Mouse (Mus musculus): ENCODE measurements around the gene Trpm6. TPM values are rescaled to one million over a fixed set of nuclear protein-coding genes. Genes with fewer than 3 reads are reported as not detected.
A peak's percentile ranks its signal among the peaks of the same experiment; 100 is the strongest.

Trpm6 gene
- polyA plus RNA-seq, 1 experiment from 2014 or later: 0.14 TPM

DNA sequence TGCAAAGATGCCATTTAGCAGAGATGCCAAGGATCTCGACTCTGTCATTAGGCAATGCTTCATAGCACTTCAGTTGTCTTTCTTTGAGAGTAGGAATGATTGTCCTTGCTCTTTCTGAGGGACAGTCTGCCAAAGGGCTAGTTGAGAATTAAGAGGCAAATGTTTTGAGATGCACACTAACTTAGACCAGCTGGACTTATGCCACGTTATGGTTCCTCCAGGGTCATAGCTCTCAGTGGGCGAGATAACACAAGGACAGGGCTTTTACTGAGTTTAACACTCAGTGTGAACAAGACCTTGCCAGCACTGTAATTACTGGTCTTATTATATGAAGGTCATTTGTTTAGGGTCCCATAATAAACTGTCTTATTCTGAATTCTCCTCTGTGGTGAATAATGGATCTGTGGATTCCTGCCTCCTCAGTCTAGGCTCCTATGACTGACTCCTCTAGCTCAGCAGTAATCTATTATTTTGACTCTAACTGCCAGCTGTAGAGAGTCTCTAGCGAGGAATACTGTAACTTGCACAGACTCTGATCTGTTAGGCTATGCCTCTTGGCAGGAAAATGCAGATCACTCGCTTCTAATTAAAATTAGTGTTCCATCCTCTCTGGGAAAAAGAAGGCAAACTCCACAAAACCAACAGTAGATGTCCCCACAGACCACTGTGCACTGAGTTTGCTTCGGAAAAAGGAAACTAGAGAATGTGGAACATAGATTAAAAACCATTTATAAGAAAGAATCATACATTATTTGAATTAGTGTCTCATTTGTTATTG lies 123.2 kb downstream of the Trpm6 start:
- no peak overlapping the region for H3K9ac ChIP-seq
- H3K27ac ChIP-seq: no peak overlapping the region
- H3K36me3 ChIP-seq: no peaks in the 10 kb centered on the region
- H3K9me3 ChIP-seq: no peaks in the 10 kb centered on the region
- no peak overlapping the region for H3K4me2 ChIP-seq (replicated peaks)
- no peaks in the 10 kb centered on the region for H3K27me3 ChIP-seq (replicated peaks)
- no peak for ATAC-seq
- 67% methylated on average over 6 of the region's 6 CpGs for WGBS
- no peaks in the 10 kb centered on the region for H3K4me1 ChIP-seq (replicated peaks)
- no peak overlapping the region for H3K4me3 ChIP-seq (replicated peaks)

DNA sequence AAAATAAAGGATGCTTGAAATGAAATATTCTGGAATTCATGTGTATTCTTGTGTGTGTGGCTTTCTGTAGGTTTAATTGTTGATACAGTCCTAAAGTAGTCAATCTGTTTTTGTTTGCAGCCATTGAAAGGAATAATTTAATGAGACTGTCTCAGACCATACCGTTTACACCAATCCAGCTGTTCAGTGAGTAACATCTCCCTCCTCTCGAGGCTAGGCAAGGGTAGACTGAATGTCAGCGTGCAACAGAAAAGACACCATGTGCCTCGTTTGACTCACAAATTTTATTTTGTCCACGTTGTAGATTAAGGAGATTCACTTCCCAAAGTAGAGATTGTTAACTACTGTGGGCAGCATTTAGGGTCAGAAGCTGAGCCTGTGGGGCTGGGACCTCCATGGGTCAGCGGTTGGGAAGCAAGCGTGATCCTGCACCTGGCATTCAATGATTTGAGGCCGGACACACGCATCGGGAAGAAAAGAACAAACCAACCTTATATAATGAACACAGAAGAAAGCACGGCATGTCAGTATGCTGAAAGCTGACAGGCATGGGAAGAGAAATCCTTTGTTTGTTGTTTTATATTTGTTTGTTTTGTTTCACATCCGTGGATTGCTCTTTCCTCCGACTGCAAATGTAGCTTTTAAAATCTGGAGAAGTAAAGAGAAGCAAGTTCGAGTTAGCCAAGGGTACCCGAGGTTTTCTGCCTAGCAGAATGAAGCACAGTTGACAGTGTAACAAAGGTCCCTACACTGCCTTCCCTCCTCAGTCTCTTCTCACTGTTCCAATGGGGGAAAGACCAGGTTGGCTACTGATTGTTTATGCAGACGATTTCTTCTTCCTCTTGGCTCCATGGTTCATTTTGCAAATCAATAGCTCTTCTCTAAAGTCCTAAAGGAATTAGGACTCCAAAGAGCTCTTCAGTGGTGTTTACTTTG lies 124.2 kb downstream of the Trpm6 start:
- H3K4me3 ChIP-seq (replicated peaks): no peak overlapping the region
- WGBS: 64% methylated on average over 16 of the region's 16 CpGs
- no peak for ATAC-seq

DNA sequence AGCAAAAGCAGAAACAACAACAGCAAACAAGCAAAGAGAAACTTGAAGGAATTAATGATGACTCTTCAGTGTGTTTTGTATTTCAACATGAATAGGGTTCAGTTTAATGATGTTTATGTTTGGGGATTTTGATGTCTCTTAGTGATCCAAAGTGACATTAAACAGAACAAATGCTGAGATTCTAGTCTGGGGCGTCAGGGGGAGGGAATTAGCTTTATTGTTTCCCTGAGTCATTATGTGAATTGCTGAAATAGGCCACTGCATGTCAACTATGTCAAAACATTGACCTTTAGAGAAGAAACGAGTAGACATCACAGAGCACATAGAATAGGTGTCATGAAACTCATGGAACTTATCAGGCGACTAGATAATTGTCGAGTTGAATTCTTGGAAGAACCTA lies 129.5 kb downstream of the Trpm6 start:
- 51% methylated on average over 4 of the region's 4 CpGs for WGBS
- Histone ChIP-seq H3K36me3 (no peaks in the 10 kb centered on the region), H3K27ac (no peak overlapping the region), H3K4me1 (replicated peaks) (no peaks in the 10 kb centered on the region), H3K9me3 (no peaks in the 10 kb centered on the region), H3K27me3 (replicated peaks) (no peaks in the 10 kb centered on the region), H3K9ac (no peak overlapping the region), H3K4me2 (replicated peaks) (no peak overlapping the region), H3K4me3 (replicated peaks) (no peak overlapping the region)
- no peak for ATAC-seq

More for the DNA sequence above, 124.2 kb downstream of the Trpm6 start:
- no peak overlapping the region for H3K9ac ChIP-seq
- H3K36me3 ChIP-seq: no peaks in the 10 kb centered on the region
- H3K9me3 ChIP-seq: no peaks in the 10 kb centered on the region
- no peaks in the 10 kb centered on the region for H3K27me3 ChIP-seq (replicated peaks)
- H3K4me1 ChIP-seq (replicated peaks): no peaks in the 10 kb centered on the region
- H3K4me2 ChIP-seq (replicated peaks): no peak overlapping the region
- no peak overlapping the region for H3K27ac ChIP-seq

DNA sequence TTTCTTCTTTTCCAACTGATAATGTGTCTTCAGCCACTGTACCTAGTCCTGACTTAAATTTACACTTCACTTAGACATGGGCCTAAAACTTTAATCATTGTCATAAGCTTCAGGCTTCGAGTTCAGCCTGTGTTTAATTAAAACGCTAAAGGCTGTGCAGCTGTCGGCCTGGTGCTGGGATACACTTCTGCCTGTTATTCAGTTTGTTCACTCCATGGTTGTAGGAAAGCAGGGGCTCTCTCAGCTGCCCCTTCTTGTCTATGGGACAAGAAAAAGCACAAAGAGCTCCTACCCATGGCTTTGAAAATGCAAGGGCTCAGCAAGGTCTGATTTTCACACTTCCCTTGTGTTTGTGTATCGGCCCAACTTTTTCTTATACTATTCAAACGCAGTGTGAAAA lies 131.4 kb downstream of the Trpm6 start:
- no peak overlapping the region for H3K27ac ChIP-seq
- no peaks in the 10 kb centered on the region for H3K4me1 ChIP-seq (replicated peaks)
- no peak overlapping the region for H3K4me3 ChIP-seq (replicated peaks)
- no peaks in the 10 kb centered on the region for H3K36me3 ChIP-seq
- no peaks in the 10 kb centered on the region for H3K27me3 ChIP-seq (replicated peaks)
- ATAC-seq: no peak
- no peaks in the 10 kb centered on the region for H3K9me3 ChIP-seq
- WGBS: 74% methylated on average over 5 of the region's 5 CpGs
- H3K9ac ChIP-seq: no peak overlapping the region
- H3K4me2 ChIP-seq (replicated peaks): no peak overlapping the region

DNA sequence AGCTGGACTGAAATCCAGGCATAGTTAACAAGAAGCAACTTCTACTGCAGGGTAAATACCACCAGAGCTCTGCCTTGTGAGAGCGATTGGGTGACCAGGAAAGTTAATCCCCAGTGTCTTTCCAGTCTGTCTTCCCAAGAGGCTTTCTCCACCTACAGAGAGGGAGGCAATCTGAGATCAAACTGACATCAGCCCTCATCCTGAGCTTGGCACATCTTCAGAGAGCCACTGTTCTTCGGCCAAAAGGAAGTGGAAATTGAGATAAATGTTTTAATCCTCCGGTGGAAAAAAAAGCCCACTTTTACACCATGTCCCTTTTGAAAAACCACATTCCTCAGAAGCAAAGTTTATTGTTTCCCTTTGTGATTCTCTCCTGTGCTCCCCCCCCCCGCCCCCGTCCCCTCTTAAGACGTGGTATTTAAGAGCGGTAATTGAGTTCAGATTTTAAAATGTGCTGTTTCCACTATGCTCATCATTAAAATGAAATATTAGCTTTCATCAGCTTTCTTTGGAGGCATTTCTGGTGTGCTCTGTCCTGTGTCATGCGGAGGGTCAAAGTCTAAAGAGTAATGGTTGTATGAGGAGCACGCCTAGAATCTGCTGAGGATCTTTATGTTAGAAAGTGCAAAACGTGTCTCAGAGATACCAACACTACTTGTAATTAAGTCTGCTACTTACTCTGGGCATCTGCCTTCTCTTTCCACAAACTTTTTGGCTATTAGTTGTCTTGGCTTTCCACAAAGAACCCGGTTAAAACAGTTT lies 138.0 kb downstream of the Trpm6 start:
- Histone ChIP-seq H3K27ac (no peak overlapping the region), H3K4me1 (replicated peaks) (0 out of 2 replicates have a peak, but pooled peaks cover 2% of the 10 kb centered on the region), H3K36me3 (no peaks in the 10 kb centered on the region), H3K4me2 (replicated peaks) (no peak overlapping the region), H3K4me3 (replicated peaks) (no peak overlapping the region), H3K9me3 (no peaks in the 10 kb centered on the region), H3K9ac (no peak overlapping the region), H3K27me3 (replicated peaks) (no peaks in the 10 kb centered on the region)
- WGBS: 45% methylated on average over 11 of the region's 11 CpGs
- ATAC-seq: no peak

DNA sequence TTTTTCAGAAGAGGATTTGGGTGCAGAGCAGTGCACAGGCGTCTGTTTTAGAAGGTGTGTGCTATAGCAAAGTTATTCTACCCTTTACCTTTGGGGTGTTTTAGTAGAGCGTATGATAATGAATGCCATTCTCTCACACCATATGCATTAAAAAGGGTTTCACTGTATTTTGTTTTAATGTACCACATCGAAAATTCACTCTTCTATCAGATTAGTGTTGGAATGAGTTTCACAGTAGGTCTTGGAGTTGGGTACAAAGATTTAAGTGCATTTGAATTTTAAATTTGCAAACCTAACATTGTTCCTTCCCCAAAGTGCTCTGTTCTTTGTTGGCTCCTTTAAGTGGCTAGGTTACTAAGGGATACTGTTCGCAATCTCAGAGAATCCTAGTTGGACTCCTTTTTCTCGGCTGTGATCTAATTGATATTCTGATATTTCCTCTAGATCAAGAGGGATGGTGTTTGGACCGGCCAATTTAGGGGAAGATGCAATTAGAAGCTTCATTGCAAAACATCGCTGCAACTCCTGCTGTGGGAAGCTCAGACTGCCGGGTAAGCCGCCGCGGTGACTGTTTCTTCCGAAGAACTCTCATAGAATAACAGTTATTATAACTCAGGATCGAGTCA lies 138.8 kb downstream of the Trpm6 start:
- Histone ChIP-seq H3K9ac (no peak overlapping the region), H3K9me3 (no peaks in the 10 kb centered on the region), H3K4me1 (replicated peaks) (0 out of 2 replicates have a peak, but pooled peaks cover 2% of the 10 kb centered on the region), H3K4me2 (replicated peaks) (peak overlapping the region; percentile 31), H3K27me3 (replicated peaks) (no peaks in the 10 kb centered on the region), H3K27ac (no peak overlapping the region), H3K4me3 (replicated peaks) (no peak overlapping the region), H3K36me3 (no peaks in the 10 kb centered on the region)
- 49% methylated on average over 13 of the region's 13 CpGs for WGBS
- ATAC-seq: no peak

DNA sequence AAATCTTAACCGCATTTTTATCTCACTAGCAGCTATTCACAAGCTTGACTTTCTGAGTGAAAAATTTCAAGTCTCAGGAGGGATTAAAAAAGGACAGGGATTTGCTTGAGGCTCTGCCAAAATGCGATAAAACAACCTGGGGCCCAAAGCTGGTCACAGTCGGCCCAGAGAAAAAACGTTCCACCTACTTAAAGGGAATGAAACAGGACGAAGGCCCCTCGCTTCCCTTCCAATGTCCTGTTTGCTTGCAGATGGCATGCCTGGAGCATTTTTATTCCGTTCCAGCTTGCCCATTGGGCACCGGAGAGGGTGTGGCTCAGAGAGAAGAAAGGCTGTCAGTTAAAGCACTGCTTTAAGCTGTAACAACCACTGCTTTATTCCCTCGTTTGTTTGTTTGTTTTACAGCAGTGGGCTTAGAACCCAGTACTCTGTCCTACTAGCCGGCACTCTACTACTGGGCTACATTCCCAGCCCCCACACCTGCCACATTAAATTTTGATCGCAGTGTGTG lies 139.4 kb downstream of the Trpm6 start:
- Histone ChIP-seq H3K4me1 (replicated peaks) (0 out of 2 replicates have a peak, but pooled peaks cover 2% of the 10 kb centered on the region), H3K36me3 (no peaks in the 10 kb centered on the region), H3K9ac (no peak overlapping the region), H3K4me3 (replicated peaks) (no peak overlapping the region), H3K9me3 (no peaks in the 10 kb centered on the region), H3K27me3 (replicated peaks) (no peaks in the 10 kb centered on the region), H3K4me2 (replicated peaks) (peak overlapping the region; percentile 31), H3K27ac (no peak overlapping the region)
- WGBS: 19% methylated on average over 11 of the region's 11 CpGs
- no peak for ATAC-seq

DNA sequence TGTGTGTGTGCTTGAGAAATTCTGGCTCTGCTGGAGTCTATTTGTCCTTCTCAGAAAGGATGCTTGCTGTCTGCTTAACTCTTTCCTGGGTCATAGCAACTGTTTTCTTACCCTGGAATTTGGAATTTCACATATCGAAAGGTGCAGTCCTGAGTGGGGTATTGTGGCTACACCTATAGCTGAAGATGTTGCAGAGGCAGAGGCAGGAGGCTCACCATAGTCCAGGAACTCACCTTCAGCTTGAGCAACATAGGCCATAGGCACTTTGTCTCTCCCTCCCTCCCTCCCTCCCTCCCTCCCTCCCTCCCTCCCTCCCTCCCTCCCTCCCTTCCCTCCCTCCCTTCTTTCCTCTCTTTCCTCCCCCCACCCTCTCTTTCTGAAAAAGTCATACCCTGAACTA lies 139.8 kb downstream of the Trpm6 start:
- H3K4me2 ChIP-seq (replicated peaks): peak overlapping the region; percentile 31; the same call in 1 of the 2 replicates
- H3K9ac ChIP-seq: no peak overlapping the region
- no peaks in the 10 kb centered on the region for H3K27me3 ChIP-seq (replicated peaks)
- H3K4me3 ChIP-seq (replicated peaks): no peak overlapping the region
- no peak for ATAC-seq
- H3K36me3 ChIP-seq: no peaks in the 10 kb centered on the region
- H3K4me1 ChIP-seq (replicated peaks): 0 out of 2 replicates have a peak, but pooled peaks cover 2% of the 10 kb centered on the region
- H3K27ac ChIP-seq: no peak overlapping the region
- 91% methylated on average over 1 of the region's 1 CpGs for WGBS
- H3K9me3 ChIP-seq: no peaks in the 10 kb centered on the region

DNA sequence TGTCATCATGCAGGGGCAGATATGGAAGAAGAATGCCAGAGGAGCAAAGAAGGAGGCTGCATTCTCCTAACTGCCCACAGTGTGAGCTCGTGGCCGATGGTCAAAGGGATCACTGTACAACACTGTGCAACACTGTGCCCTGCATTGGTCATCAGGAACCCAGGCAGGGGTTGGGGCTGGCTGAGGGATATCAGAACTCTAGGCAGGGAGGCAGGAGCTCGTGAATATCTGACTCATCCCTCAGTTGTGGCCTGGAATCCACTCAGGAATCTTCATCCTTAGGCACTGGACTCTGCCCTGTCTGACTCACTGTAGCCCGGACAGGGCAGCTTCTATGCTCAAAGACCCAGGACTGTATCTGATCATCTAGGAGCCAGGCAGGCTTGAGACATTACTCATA lies 140.4 kb downstream of the Trpm6 start:
- Histone ChIP-seq H3K27ac (no peak overlapping the region), H3K36me3 (no peaks in the 10 kb centered on the region), H3K4me1 (replicated peaks) (0 out of 2 replicates have a peak, but pooled peaks cover 2% of the 10 kb centered on the region), H3K4me3 (replicated peaks) (no peak overlapping the region), H3K9me3 (no peaks in the 10 kb centered on the region), H3K4me2 (replicated peaks) (no peak overlapping the region), H3K27me3 (replicated peaks) (no peaks in the 10 kb centered on the region), H3K9ac (no peak overlapping the region)
- WGBS: 80% methylated on average over 4 of the region's 4 CpGs
- ATAC-seq: peak; percentile 47

DNA sequence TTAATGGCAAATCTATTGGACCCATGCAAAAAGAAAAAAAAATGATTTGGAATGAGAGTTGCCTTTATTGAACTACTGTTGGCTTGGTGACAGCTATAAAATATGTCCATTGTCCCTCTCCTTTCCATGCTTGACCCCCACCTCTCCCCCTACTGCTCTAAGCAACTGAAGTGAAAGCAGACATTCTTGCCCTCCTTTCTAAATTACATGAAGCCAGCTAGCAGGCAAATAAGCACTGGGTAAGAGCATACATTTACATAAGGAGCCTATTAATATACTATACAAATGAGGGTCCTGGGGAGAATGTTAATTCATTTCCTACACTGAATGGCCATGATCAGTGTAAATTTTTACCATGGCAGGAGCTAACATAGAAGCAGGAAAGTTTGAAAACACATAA lies 148.5 kb downstream of the Trpm6 start:
- Histone ChIP-seq H3K4me3 (replicated peaks) (no peak overlapping the region), H3K9ac (no peak overlapping the region), H3K36me3 (no peaks in the 10 kb centered on the region), H3K27ac (no peak overlapping the region), H3K4me2 (replicated peaks) (no peak overlapping the region), H3K27me3 (replicated peaks) (no peaks in the 10 kb centered on the region), H3K4me1 (replicated peaks) (no peaks in the 10 kb centered on the region), H3K9me3 (no peaks in the 10 kb centered on the region)
- ATAC-seq: no peak

DNA sequence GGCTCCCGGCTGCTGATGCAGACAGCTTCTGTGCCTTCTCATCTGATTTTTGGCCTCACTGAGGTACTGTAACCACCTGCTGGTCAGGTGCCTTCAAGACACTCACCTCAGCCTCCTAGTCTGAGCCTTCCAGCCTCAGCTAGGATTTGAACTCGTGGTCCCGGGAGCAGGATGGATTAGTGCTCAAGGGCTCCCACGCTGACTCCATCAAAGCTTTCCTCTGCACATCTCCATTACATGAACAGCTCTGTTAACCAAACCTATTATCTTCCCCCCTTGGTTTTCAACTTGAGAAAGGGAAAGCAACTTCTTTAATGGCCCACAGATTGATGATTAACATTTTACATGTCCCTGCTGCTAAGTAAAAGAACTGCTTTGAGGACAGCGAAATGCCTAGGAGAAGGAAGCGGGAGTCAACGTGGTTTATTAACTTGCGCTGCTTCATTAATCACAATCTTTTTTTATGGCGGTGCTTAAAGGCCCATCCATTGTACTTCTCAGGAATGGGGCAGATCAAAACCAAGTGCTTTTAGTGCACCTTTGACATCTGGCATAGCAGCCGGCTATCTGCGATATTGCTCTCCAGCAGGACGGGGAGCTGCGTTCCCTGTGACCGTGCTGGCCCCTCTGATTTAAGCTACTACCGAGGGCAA lies 152.4 kb downstream of the Trpm6 start:
- no peak overlapping the region for H3K4me3 ChIP-seq (replicated peaks)
- 46% methylated on average over 15 of the region's 15 CpGs for WGBS

More for the DNA sequence above, 152.4 kb downstream of the Trpm6 start:
- no peak for ATAC-seq
- H3K9ac ChIP-seq: no peak overlapping the region
- H3K4me2 ChIP-seq (replicated peaks): peak overlapping the region; percentile 12; the same call in 1 of the 2 replicates
- H3K4me1 ChIP-seq (replicated peaks): no peaks in the 10 kb centered on the region
- H3K9me3 ChIP-seq: no peaks in the 10 kb centered on the region
- H3K27ac ChIP-seq: no peak overlapping the region
- H3K27me3 ChIP-seq (replicated peaks): no peaks in the 10 kb centered on the region
- no peaks in the 10 kb centered on the region for H3K36me3 ChIP-seq
